Mouse (Mus musculus): Measurements from ENCODE around the gene Gatad2b.

Gene Gatad2b

GRCm38 (mm10) chr3:90381727-90382126, 88.7 kb downstream of the Gatad2b start:
- DNase-seq (ENCODE audit: low spot score), result peak; percentile 67

- no peak for DNase-seq (ENCODE audit: low spot score)
These were observed 90.7 kb downstream of the Gatad2b start for GRCm38 (mm10) chr3:90383690-90384089.

GRCm38 (mm10) chr3:90384851-90385375, 91.9 kb downstream of the Gatad2b start:
- DNase-seq (ENCODE audit: low spot score), result no peak

- DNase-seq (ENCODE audit: low spot score), result no peak
These were observed 93.8 kb downstream of the Gatad2b start for GRCm38 (mm10) chr3:90386817-90387216.

- DNase-seq (ENCODE audit: low spot score), result no peak
These were observed 94.5 kb downstream of the Gatad2b start for GRCm38 (mm10) chr3:90387483-90387882.

GRCm38 (mm10) chr3:90388192-90388591, 95.2 kb downstream of the Gatad2b start:
- DNase-seq (ENCODE audit: low spot score), result no peak

GRCm38 (mm10) chr3:90388726-90389510, 95.9 kb downstream of the Gatad2b start:
- peak; percentile 26 for DNase-seq (ENCODE audit: low spot score)

GRCm38 (mm10) chr3:90389511-90390490, 96.8 kb downstream of the Gatad2b start, which contains the start of gene Slc27a3:
Slc27a3 (minus strand) TSS chr3:90389938.
- peak; percentile 70 for DNase-seq (ENCODE audit: low spot score)

GRCm38 (mm10) chr3:90391004-90391403, 98.0 kb downstream of the Gatad2b start:
- DNase-seq (ENCODE audit: low spot score), result no peak

- no peak for DNase-seq (ENCODE audit: low spot score)
These were observed 99.0 kb downstream of the Gatad2b start for GRCm38 (mm10) chr3:90391941-90392340.

- no peak for DNase-seq (ENCODE audit: low spot score)
These were observed 99.7 kb downstream of the Gatad2b start for GRCm38 (mm10) chr3:90392661-90393060.

- no peak for DNase-seq (ENCODE audit: low spot score)
These were observed 102.7 kb downstream of the Gatad2b start for GRCm38 (mm10) chr3:90395629-90396028.

GRCm38 (mm10) chr3:90400993-90401392, 108.0 kb downstream of the Gatad2b start:
- DNase-seq (ENCODE audit: low spot score), result no peak

GRCm38 (mm10) chr3:90404121-90404520, 111.1 kb downstream of the Gatad2b start:
- no peak for DNase-seq (ENCODE audit: low spot score)

GRCm38 (mm10) chr3:90404609-90405008, 111.6 kb downstream of the Gatad2b start:
- DNase-seq (ENCODE audit: low spot score), result no peak

- DNase-seq (ENCODE audit: low spot score), result no peak
These were observed 113.4 kb downstream of the Gatad2b start for GRCm38 (mm10) chr3:90406414-90406813.

- no peak for DNase-seq (ENCODE audit: low spot score)
These were observed 115.7 kb downstream of the Gatad2b start for GRCm38 (mm10) chr3:90408721-90409120.

- DNase-seq (ENCODE audit: low spot score), result peak; percentile 81
These were observed 119.5 kb downstream of the Gatad2b start for GRCm38 (mm10) chr3:90412312-90413010.

- DNase-seq (ENCODE audit: low spot score), result no peak
These were observed 120.0 kb downstream of the Gatad2b start for GRCm38 (mm10) chr3:90413011-90413396.
